Mouse (Mus musculus) spleen, adult 2 months (tissue): ENCODE measurements around the gene Musk. TPM values are rescaled to one million over a fixed set of nuclear protein-coding genes. Genes with fewer than 3 reads are reported as not detected.

Experiments
- DNase-seq, 2 experiments: peaks; one replicate each; pipeline versions ENCODE4 v3.0.0 to v3.0.0-alpha.2; 2012 to 2021; ENCODE audit warnings: low spot score in 2 of 2, low read depth in 1 of 2
- H3K27ac ChIP-seq: fragments of 200-500 bp; 2 replicates; pipeline ENCODE4 v1.5.1; 2012; ENCODE audit warnings: low read length, inconsistent platforms; ENCODE audit not compliant: insufficient read depth
- H3K27me3 ChIP-seq: fragments of 200-500 bp; 2 replicates; pipeline ENCODE4 v1.6.1; 2012; ENCODE audit warnings: mild to moderate bottlenecking, moderate library complexity, low read length, inconsistent platforms; ENCODE audit not compliant: control insufficient read depth, insufficient read depth
- H3K36me3 ChIP-seq: fragments of 200-500 bp; 2 replicates; pipeline ENCODE4 v1.6.1; 2012; ENCODE audit warnings: mild to moderate bottlenecking, low read length, inconsistent platforms; ENCODE audit not compliant: control insufficient read depth, insufficient read depth
- H3K4me1 ChIP-seq: fragments of 200-500 bp; 2 replicates; pipeline ENCODE4 v1.6.1; 2011; ENCODE audit warnings: inconsistent platforms; ENCODE audit not compliant: control insufficient read depth, insufficient read depth, insufficient read length
- H3K4me3 ChIP-seq: fragments of 200-500 bp; 2 replicates; pipeline ENCODE4 v1.5.1; 2011; ENCODE audit warnings: mild to moderate bottlenecking, inconsistent platforms; ENCODE audit not compliant: insufficient read depth, insufficient read length; ENCODE audit errors: extremely low read depth
- CTCF ChIP-seq: fragments of 200-500 bp; IDR thresholded peaks from 2 replicates; pipeline ENCODE4 v1.5.1; 2011; ENCODE audit warnings: mild to moderate bottlenecking, inconsistent platforms; ENCODE audit not compliant: insufficient read depth, insufficient read length, insufficient replicate concordance; ENCODE audit errors: extremely low read depth
- POLR2A ChIP-seq: fragments of 200-500 bp; IDR thresholded peaks from 2 replicates; pipeline ENCODE4 v1.6.1; 2011; ENCODE audit warnings: low read depth, low read length, inconsistent platforms
- WGBS: fragments of 180-500 bp; shearing (Covaris S2); methylation state at CpG from one replicate; pipeline ENCODE4 v1.1.7; 2018; 5-methylcytosine and 5-hydroxymethylcytosine counted together
- polyA plus RNA-seq: library from polyadenylated mRNA; depleted of rRNA; stranded (reverse); fragments of >200 nt; gene quantifications from 2 replicates; pipeline ENCODE4 v1.2.3, GENCODE M21; 2012

Gene Musk
- polyA plus RNA-seq, 1 experiment = not detected

DNA sequence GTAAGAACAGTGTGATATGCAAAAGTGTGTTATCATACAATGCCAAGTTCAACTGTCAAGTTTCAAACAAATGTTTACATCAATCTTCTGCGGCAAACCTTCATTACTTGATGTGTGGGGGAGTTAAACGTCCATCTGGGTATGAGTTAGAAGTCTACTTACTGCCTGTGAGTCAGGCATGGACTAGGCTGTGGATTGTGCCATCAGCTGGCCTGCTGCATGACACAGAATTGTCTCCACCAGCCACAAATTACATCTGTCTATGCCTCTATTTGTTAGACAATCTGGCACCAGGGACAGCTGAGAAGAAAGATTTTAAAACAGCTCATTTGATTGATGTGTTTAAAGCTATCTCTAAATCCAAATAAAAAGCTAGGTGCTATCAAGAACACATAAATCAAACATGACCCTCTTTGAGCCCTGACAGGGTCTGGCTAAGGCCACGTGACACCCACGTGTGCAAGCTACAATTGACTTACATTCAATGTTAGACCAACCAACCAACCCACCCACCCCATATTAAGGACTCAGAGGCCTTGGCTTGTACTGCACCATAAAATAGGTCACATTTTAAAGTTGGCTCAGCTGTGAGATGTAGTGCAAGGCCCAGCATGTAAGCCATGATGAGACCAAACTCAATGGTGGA, 16.7 kb upstream of the Musk start:
- Histone ChIP-seq H3K27me3 (no peaks in the 10 kb centered on the region), H3K27ac (no peak overlapping the region), H3K4me1 (no peaks in the 10 kb centered on the region), H3K36me3 (no peaks in the 10 kb centered on the region), H3K4me3 (no peak overlapping the region)
- DNase-seq = no peak
- TF ChIP-seq POLR2A (no peak), CTCF (no peak)
- 81% methylated on average over 4 of the region's 4 CpGs for WGBS

DNA sequence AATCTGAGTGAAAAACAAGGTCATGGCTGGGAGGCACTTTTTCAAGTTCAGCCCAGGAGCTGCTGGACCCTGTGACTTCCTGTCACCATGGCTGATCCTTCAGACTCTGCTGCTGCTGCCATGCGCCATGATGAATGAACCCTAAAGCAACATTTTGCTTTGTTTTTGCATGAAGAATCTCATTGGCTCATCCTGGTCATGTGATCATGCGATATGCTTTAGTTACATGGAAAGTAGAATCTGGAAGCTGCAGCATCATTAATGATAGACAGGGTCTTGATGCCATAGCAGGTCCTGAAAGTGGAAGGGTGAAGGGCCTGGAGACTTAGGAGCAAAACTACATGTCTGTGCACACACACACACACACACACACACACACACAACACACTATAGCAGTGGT, 15.8 kb upstream of the Musk start:
- TF ChIP-seq CTCF (no peak), POLR2A (no peak)
- Histone ChIP-seq H3K27me3 (no peaks in the 10 kb centered on the region), H3K36me3 (no peaks in the 10 kb centered on the region), H3K4me1 (no peaks in the 10 kb centered on the region), H3K27ac (no peak overlapping the region), H3K4me3 (no peak overlapping the region)
- WGBS = 91% methylated on average over 2 of the region's 2 CpGs
- no peak for DNase-seq

DNA sequence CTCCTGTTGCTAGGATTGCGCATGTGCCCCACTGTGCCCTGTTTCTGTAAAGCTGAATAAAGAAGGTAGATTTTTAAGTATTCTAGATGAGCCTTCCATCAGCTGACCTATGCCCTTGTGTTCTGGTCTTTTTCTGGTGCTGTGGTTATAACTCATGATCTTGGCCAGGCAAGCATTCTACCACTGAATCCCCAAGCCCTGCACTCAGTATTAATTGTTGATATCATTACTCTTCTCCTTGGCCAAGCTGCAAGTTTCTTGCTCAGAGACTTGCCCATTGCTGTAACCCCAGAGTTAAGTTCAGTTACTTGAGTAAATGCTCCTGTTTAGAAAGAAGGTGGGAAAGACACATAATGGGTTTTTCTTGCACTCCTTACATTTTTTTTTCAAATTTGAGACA, 14.8 kb upstream of the Musk start:
- H3K4me1 ChIP-seq = no peaks in the 10 kb centered on the region
- no peaks in the 10 kb centered on the region for H3K27me3 ChIP-seq
- WGBS = 97% methylated on average over 1 of the region's 1 CpGs
- no peak for DNase-seq
- H3K27ac ChIP-seq = no peak overlapping the region
- H3K36me3 ChIP-seq = no peaks in the 10 kb centered on the region
- H3K4me3 ChIP-seq = no peak overlapping the region
- no peak for TF ChIP-seq CTCF
- no peak for TF ChIP-seq POLR2A

DNA sequence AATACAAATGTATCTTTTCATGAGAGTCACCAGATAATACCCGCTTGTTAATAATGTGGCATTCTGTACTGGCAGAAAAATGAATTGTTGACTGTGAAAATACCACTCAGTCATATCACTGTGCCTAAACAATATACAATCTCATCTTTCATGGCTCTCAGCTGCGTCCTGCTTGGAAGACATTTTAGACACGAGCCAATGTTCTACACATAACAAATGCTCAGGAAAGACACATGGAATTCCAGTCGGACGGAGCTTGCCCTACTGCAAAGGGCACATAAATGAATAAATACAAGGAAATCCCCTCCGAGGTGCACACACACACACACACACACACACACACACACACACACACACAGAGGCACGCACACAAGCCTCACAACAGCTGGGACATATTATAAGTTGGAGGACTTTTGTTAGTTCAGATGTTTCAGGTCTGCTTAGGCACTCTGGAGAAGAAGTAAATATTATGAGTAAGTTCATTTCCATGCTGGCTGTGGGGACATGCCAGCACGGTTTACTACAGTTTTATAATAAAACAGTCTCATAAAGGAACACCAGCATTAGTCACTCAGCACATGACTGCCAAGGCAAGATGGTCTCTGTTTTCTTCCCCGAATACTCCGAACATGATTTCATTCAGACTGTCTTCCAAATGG, 14.1 kb upstream of the Musk start:
- WGBS = 87% methylated on average over 10 of the region's 10 CpGs
- Histone ChIP-seq H3K36me3 (no peaks in the 10 kb centered on the region), H3K27me3 (no peaks in the 10 kb centered on the region), H3K27ac (no peak overlapping the region), H3K4me1 (no peaks in the 10 kb centered on the region), H3K4me3 (no peak overlapping the region)
- DNase-seq = no peak
- TF ChIP-seq CTCF (no peak), POLR2A (no peak)

DNA sequence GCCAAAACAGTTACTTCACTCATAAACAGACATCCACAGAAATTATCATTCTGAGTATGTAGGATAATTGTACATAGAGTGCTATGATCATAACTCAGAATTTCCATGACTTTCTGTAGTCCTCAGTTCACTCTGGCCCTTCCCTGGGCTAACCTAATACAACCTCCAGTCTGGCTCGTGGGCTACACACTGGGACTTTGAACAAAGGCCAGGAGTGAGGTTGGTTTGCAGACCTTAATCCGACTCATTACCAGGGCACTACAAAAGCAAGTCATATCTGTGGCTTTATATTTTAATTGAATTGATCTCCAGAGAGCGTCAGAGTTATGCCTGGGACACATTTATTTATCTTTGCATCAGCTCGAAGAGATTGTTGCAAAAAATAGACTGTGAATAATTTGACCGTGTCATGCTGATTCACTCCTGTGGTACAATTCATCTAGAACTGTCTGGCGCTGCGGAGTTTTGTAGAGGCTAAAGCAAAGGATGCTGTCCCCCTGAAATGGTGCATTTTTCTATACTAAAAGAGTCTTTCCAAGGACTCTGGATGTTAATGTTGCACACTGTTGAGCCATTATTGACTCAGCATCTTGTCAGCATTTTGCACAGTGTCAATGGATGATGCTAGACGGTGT, 10.4 kb upstream of the Musk start:
- H3K36me3 ChIP-seq = no peaks in the 10 kb centered on the region
- no peak for TF ChIP-seq POLR2A
- TF ChIP-seq CTCF = no peak
- H3K27me3 ChIP-seq = no peaks in the 10 kb centered on the region
- H3K4me1 ChIP-seq = no peaks in the 10 kb centered on the region
- H3K27ac ChIP-seq = no peak overlapping the region
- DNase-seq = no peak
- 42% methylated on average over 8 of the region's 8 CpGs for WGBS
- H3K4me3 ChIP-seq = no peak overlapping the region

DNA sequence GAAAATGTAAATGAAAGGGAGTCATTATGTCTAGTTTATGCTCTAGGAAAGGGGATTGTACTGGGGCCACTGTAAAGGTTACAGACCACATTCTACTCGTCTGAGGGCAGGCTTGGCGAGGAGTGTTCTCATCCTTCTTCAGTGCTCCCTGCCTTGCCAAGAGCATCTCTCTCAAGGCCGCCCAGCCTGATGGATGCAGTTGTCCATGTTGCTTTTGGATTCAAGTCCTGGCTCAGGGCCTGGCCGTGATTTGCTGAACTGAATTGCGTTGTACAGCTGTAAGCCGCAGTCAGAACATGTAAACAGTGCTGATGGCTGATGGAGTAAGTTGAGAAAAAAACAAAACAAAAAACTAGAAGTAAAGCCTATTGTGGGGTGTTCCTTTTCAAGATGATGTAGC, 7.4 kb upstream of the Musk start:
- WGBS = 92% methylated on average over 6 of the region's 6 CpGs
- no peak for DNase-seq
- no peaks in the 10 kb centered on the region for H3K27me3 ChIP-seq
- H3K4me1 ChIP-seq = no peaks in the 10 kb centered on the region
- no peak overlapping the region for H3K27ac ChIP-seq
- TF ChIP-seq POLR2A = no peak
- TF ChIP-seq CTCF = no peak
- H3K36me3 ChIP-seq = no peaks in the 10 kb centered on the region
- no peak overlapping the region for H3K4me3 ChIP-seq

DNA sequence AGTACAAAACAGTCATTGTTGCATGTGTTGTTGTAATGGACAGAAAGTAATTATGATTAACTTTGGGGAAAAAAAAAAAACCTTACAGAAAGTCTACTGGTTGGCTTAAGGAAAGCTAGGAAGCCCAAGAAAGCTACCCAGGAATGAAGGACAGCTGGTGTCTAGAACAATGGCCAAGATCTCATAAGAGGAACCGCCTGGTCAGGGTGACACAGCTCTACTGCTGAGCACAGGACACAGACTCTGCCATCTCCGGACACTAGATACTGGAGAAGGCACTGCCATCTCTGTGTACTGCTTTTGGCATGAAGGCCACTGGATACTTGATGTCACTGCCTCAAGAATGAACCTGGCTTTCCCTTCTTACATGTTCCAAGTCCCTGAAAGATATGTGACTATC, 5.6 kb upstream of the Musk start:
- WGBS = 90% methylated on average over 2 of the region's 2 CpGs
- H3K27ac ChIP-seq = no peak overlapping the region
- no peak for TF ChIP-seq CTCF
- no peak for TF ChIP-seq POLR2A
- no peaks in the 10 kb centered on the region for H3K36me3 ChIP-seq
- no peak for DNase-seq
- H3K4me1 ChIP-seq = no peaks in the 10 kb centered on the region
- H3K4me3 ChIP-seq = no peak overlapping the region
- H3K27me3 ChIP-seq = no peaks in the 10 kb centered on the region
